Mouse (Mus musculus): ENCODE measurements around the gene C87436. TPM values are rescaled to one million over a fixed set of nuclear protein-coding genes. Genes with fewer than 3 reads are reported as not detected.

C87436 gene
- total RNA-seq, 2 experiments from 2014 or later = 16.4 to 16.5 TPM

DNA sequence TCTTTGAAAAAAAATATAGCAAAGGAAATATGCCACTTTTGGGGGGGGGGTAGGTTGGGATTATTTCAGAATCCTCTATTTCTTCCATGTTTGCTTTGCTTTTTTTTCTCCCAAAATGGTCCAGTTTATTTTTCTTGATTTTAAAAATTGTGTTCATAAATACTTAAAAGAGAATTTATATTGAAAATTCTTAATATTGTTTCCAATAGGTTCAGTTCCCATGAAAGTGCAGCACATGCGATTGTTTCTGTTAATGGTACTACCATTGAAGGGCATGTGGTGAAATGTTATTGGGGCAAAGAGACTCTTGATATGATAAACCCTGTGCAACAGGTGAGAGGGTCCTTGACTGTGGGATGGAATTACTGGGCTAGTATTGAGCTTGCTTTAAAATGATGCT is 11.8 kb upstream of the C87436 start, which contains the start of gene Gm44790:
Gene Gm44790 (plus strand): TSS at position 301 of the 400 bp plus-strand sequence.
- no peak for DNase-seq

DNA sequence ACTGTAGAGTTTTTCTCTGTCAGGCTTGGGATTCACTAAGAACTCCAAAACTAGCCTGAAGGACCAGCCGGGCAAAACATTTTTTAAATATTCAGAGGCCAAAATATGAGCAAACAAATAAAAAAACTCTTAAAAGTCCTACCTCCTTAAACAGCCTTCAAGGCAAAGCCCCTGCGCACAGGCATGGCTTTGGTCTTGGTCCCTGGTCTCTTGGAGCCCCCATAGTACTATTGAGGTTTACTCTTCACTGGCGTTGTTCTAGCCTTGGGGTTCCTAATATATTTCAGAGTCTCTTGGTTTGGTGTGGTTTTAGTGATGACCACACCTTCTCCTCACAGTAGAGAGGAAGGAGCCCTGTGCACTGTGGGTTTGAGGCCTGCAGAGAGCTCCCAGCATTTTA is 6.6 kb upstream of the C87436 start:
- no peak for DNase-seq

DNA sequence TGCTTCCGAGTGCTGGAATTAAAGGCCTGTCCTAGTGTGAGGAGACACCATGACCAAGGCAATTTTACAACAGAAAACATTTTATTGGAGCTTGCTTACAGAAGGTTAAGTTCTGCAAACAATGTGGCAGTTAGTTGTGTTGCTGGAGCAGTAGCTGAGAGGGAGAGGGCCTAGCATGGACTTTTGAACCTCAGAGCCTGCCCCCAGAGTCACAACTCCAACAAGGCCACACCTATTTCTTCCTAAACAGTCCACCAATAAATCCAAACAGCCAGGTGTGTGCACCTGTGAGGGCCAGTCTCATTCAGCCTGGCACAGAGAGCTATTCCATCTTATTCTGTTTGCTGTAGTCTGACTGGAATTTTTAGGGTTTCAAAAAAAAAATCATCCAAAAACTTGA is 4.5 kb upstream of the C87436 start:
- no peak for DNase-seq

DNA sequence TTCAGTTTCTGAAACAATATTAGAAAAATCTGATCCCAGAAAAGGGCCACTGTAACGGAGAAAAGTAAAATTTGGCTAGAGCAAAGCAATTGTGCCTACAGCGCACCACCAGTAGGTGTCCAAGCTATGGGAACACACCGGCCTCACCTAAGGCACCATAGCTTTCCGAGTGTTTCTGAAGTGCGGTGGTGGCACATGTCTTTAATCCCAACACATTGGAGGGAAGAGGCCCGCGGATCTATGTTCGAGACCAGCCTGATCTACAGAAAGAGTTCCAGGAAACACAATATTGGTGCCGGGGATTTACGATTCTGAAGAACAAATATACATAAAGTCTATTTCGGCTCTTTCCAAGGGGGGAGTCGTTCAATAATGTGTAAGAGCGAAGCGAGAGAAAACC is 463 bp upstream of the C87436 start:
- DNase-seq = peak; percentile 18 to 27

DNA sequence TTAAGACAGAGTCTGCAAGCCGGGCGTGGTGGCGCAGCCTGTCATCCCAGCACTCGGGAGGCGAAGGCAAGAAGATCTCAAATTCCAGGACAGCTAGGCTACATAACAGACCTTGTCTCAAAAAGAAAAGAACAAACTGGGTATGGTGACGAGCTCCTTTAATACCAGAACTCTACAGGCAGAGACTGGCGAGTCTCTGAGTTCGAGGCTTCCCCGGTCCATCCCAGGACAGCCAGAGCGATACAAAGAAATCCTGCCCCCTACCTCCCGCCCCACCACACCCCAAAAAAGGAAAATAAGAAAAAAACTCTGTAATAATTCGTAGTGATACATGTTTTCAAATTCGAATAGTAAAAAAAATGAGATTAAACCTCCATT is 934 bp downstream of the C87436 start:
- DNase-seq = no peak

DNA sequence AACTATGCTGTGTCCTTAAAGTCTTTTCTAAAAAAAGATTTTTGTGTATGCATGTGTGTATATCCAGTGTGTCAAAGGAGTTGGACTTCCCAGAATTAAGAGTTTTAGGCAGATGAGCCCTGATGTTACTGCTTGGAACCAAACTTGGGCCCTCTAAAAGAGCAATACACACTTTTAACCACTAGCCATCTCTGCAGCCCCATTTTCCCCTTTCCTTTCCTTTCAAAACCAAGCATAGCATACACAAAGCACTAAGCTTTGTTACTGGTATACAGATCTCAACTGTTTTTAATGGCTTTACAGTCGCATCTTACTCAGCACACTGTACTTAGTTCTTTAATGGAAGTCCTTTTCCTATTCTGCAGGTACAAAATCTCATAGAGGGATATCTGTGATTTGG is 1.4 kb downstream of the C87436 start:
- DNase-seq = no peak

DNA sequence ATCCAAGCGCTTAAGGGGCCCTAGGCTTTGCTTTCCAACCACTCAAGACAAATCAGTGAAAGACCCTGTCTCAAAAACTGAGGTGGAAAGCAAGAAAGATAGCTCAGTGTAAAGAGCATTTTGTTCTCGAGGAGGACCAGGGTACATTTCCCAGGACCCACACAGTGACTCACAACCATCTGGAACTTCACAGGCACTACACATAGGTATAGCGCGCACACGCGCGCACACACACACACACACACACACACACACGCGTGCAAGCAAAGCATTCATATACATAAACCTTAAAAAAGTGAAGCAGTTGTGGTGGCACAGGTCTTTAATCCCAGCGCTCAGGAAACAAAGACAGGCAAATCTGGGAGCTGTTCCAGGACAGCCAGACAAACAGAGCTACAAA is 3.4 kb downstream of the C87436 start:
- no peak for DNase-seq

DNA sequence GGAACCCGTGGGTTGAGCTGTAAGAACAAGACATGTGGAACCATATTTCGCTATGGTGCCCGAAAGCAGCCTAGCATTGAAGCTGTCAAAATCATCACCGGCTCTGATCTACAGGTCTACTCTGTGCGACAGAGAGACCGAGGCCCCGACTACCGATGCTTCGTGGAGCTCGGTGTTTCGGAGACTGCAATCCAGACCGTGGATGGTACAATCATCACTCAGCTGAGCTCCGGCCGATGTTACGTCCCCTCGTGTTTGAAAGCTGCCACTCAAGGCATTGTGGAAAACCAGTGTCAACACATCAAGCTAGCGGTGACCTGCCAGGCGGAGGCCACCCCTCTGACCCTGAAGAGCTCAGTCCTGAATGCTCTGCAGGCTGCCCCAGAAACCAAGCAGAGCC is 7.4 kb downstream of the C87436 start:
- no peak for DNase-seq

DNA sequence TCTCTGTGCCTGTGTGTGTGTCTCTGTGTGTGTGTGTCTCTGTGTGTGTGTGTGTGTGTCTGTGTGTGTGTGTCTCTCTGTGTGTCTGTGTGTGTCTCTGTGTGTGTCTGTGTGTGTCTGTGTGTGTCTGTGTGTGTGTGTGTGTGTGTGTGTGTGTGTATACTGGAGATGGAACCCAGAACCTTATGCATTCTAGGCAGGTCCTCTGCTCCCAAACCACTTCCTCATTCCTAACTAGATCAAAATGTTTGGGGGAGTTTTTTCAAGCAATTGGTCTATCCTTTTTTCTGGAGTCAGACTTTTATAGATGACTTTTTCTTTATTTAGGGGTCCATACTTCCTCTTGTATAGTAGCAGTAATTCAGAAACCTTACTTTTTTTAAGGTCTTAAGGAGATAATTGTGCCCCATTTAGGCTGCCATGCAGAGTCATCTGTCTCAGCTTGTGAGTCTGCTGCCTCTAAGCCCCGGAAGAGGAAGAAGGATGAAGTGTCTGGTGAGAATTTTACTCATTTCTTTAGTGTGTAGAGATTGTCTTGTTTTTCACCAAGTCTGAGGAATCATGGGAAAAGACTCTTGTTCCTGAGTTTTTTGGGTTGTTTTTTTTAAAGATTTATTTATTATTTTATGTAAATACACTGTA is 8.9 kb downstream of the C87436 start:
- no peak for DNase-seq

DNA sequence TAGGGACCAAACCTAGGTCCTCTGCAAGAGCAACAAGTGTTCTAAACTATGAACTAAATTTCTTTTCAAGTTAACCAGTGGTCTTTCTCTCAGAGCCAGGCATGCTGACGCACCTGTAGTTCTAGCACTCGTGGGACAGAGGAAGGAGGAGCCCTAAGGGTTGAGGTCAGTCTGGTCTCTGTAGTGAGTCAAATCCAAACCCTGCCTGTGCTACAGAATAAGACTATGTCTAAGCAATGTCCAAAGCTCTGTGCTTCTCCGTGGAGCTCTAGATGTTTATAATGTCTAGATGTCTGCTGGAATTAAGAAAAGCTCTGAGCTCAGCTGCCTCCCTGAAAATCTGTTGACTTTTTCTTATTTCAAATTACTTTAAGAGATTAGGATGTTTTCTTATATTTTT is 18.6 kb downstream of the C87436 start:
- no peak for DNase-seq

DNA sequence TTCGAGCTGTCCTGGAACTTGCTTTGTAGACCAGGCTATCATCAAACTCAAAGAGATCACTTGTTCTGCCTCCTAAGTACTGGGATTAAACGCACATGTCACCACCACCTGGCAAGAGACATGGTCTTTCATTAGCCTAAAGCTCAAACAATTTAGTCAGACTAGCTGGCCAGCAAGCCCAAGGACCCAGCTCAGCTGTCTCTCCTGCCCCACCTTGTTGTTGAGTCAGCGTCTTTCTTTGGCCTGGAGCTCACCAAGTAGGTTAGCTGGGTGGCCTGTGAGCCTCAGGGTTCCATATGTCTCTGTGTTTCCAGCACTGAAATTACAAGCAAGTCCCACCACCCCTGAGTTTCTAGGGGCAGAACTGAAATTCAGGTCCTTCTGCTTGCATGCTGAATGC is 24.9 kb downstream of the C87436 start:
- no peak for DNase-seq

DNA sequence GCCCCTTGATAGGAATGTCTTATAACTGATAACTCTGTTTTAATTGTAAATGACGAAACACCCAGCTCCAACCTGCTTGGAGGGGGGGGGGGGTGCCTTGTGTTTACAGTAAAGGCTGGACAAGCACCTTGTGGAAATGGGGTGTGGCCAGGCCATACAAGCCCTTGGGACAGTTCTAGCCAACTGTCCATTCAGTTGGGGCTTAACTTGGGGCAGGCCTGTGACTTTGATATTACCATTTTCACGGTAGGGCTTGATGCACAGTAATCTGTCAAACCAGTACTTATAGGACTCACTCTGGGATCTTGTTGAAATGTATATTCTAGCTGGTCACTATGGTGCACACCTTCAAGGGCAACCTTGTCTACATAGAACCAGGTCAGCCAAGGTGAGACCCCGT is 33.1 kb downstream of the C87436 start:
- DNase-seq = no peak

DNA sequence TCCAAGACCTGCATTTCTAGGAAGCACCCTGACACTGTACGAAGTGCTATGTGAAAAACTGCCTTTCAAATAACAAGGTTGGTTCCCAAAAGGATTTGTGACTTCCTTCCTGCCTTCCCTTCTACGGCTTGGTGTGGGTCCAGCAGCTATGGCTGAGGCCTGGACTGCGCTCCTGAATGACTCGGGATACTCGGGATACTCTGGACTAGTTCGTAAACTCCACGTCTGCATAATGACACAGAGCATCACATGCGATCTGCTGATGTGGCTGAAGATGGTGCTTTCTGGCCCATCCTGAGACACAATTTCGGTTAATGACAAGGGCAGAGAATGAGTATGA is 33.6 kb downstream of the C87436 start:
- no peak for DNase-seq

DNA sequence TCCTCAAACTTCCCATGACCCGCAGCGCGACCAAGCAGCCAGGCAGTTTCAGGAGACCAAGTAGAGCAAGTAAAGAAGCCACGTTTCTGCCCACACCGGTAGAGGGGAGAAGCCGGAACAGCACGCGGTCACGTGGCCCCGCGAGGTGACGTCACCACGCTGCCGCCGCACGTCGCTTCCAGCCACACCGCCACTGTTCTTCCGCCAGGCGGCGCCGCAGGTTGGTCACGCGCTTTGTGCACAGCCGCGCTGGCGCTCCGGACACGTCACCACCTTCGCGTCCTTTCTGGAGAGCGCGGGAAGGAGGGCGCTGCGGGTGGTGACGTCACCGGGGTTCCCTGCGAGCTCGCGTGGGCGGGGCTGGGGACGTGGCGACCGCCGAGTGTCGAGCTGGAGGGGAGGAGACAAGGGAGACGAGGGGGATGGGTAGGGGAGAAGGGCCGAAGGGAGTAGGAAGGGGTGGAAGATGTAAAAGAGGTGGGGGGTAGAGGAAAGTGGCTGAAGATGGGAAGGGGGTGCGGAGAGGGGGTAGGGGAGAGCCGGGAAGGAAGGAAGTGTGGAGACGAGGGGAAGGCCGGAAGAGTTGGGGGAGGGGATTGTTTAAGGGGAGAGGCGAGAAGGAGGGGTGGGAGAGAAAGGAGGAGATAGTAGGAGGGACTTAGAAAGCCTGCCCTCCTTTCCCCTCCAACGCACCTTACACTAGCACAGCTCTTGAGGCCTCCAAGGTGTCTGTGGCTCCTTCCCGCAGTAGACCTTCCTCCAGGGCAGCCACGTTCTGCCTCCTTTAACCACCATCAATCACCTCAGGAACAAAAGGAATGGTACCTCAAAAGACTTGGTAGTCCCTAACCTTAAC is 34.2 kb downstream of the C87436 start:
- DNase-seq = peak; percentile 100

DNA sequence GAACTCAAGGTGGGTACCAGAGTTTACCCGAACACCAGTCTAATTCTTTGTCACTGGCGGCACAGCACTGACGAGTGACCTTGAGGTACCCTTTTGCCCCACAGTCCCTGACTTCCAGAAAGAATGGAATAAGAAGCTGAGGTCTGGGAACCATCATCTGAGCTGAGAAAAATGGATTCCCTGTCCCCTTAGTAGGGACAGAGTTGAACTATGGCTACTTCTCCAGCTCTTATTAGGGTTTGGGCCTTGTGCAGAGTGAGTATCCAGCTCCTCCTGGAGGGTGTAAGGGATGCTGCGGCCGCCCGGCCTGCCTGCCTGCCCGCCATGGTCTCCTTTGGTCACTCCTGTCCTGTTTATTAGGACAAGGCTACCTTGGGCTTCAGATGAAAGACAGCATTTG is 34.9 kb downstream of the C87436 start:
- no peak for DNase-seq

DNA sequence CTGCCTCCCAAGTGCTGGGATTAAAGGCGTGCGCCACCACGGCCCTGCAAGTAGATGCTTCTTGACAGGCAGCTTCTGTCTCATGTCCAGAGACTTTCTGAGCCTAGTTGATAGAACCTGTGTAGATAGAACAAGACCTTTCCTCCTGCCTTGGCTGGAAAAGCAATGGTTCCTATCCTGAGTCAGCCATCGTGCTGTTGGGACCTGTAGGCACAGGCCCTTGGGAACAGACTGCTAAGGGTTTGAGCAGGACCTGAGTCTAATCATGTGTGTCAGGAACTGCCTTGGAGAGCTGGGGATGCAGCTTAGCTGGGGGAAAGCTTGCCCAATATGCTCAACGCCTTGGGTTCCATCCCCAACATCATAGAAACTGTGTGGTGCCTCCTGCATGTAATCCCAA is 35.9 kb downstream of the C87436 start:
- DNase-seq = no peak

DNA sequence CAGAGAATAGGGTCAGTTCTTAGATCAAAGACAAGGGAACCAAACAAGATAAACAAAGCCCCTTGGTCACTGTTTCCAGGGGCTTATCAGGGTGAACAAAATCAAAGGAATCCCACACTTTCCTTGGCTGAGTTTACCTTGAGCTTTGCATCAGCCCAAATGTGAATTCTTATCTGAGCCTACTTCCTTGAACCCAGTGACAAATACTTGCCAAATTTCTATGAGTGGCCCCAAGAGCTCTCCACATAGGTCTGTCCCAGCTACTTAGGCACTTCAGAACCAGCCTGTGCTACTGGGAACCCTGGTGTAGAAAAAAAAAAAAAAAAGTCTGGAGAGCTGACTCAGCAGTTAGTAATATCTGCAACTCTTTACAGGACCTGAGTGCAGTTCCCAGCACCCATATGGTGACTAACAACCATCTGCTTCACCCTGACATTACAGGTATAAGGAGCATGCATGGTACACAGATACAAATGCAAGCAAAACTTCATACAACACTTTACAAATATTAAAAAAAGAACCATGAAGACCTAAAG is 36.5 kb downstream of the C87436 start:
- no peak for DNase-seq

DNA sequence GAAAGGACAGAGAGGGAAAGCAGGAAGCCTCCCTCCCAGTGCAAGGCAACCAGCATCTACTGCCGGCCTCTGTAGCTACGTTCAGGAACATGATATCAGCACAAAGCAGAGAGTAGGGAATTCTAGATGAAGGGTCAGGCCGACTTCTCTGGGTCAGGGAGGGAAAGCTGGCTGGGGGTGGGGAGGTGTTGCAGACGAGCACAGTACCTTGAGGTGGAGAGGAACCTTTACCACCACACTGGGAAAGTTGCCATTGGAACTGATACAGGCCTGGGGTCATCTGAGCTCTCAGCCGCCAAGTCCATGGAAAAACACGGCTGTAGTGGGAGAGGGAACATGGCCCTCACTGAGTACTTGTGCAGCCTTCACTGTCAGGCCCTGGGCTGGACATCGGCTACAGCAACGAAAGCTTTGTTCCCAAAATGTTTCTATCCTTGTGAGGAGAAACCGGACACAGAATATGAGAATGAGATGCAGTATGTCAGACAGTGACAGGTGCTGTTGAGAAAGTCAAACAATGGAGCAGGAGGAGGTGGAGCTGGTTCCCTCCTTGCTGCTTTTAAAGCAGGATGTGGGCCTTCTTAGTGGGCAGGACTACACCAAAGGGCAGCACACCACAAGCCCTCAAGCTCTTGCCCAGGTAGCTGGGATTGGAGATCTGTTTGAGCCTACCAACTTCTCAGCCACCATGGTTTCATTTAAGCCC is 37.4 kb downstream of the C87436 start:
- no peak for DNase-seq

DNA sequence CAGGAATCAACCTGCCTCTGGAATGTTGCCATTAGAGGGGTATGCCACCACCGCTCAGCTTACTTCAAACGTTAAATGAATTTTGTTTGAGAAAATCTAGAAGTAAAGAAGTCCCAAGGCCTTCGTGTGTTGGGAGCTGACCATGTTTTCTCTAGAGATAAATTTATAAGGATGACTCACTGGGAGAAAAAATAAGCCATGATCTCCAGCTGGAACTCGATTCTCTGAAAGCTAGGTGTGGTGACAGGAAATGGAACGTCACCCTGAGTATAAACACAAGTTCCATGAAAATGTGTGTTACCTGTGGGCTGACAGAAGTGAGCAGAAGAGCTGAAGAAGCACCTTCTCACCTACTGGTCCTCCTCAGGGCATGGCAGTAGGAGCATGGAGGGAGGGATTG is 38.8 kb downstream of the C87436 start:
- DNase-seq = no peak

DNA sequence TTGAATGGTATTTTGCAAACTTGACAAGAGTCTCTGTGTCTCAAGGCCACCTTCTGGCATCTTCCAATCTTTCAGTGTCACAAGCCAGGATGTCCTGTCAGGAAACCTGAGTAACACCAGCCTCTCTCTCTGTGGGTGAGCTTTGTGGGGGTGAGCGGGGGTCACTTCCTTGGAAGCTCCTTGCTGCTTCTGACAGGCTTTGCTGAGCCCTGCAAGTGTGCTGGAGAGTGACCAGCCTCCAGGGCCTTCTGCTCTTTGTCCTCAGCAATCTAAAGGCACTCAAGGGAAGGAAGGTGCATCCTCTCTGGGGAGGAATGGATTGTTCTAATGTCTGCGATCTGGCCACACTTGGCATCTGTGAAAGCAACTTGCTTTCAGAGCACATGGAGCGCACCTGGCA is 41.1 kb downstream of the C87436 start:
- no peak for DNase-seq

DNA sequence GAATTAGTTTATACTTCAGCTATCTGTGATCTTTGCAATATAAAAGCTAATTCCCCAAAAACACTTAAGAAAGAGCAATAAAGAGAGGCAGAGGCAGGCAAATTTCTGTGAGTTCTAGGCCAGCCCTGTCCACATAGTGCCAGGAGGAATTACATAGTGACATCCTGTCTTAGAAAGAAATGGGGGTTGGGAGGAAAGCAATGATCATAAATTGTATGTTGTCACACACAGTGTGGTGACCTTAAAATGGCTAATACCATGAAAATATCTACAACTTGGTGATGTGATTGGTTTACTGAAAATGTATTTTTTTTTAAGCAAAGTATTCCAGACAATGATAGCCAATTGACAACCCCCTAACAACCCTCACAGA is 41.6 kb downstream of the C87436 start:
- DNase-seq = no peak

DNA sequence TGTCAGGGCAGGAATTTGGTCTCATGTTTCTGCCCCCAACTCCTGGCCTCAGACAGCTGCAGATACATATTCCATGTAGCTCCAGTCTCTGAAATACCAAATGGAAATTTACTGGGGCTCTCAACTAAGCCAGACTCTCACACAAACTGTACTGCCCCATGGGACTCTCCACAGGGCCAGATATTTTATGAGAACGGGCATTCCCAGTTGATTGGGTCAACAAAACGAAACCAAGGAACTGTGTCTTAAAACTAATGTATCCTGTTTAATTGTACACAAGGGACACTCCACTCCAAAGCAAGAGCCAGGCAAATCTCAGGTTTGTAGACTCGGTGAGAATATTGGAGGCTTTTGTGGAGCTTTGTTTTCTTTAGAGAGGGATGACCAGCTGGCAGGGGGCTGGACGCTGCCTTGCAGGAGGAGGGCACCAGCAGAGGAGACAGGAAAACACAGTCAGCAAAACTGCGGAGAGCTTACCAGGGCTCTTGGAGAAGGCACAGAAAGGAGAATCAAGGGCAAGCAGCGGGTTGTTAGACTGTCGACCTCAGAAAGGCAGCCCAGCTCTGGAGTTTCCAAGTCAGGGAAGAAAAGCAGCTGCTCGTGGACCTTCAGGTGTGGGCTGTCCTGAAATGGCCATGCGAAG is 42.1 kb downstream of the C87436 start:
- peak in 1 of 2 experiments; percentile 5 for DNase-seq

DNA sequence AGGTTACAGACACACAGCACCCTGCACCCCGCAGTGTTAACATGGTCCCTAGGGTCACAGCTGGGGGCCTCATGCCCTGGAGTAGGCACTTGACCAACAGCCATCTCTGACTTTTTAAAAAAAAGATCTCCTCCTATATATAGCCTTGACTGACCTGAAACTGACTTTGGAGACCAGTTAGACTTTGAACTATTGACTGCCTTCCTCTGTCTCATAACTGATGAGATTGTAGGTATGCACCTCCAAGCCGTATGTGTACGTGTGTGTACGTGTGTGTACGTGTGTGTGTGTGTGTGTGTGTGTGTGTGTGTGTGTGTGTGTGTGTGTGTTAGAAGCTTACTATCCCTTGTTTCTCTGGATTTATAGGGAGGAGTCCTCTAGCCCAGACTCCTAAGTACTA is 43.7 kb downstream of the C87436 start:
- no peak for DNase-seq

Data from layer of hippocampus, postnatal 36 days (tissue).